Mouse (Mus musculus): Measurements from ENCODE around the gene Rab3ip.

DNA sequence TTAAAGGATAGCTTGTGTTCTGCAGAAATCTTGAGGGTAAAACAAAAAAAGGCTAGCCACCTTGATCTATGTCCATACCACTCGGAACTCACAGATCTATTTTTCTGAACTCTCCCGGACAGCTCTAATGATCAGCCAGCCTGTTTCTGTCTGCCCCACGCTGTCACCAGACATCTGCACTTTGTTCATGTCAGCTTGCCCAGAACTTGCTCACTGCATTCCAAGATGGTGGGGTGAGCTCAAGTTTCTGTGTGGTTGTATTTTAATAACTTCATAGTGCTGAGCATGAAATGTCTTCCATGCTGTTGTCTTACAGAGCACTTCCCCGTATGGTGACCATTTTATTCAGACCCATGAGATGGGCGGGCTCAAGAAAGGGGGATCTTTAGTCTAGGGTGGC, 14.7 kb upstream of the Rab3ip start:
- no peak for TF ChIP-seq CTCF (IDR thresholded peaks at IDR 0.05; ENCODE audit: low read depth, low read length)
- no peak for TF ChIP-seq GATA1 (IDR thresholded peaks at IDR 0.05; ENCODE audit: borderline replicate concordance, low read length)
- TF ChIP-seq POLR2AphosphoS5 (IDR thresholded peaks at IDR 0.05; ENCODE audit: insufficient replicate concordance, low read depth, low read length) = no peak
- TF ChIP-seq TAL1 (conservative IDR thresholded peaks at IDR 0.05; ENCODE audit: low read depth, low read length) = no peak
- no peak for TF ChIP-seq GATA2 (IDR thresholded peaks at IDR 0.05; ENCODE audit: borderline replicate concordance, low read depth, low read length)
